Mouse (Mus musculus): ENCODE results near the gene Tnxb. TPM values are rescaled to one million over a fixed set of nuclear protein-coding genes. Genes with fewer than 3 reads are reported as not detected.
"Not testable (repeated sequence)": the region's sequence is repeated elsewhere in the genome, so short reads cannot be mapped to it uniquely, and the experiment has no call there.

Gene Tnxb
- polyA plus RNA-seq, 1 experiment from 2014 or later, result 0.03 TPM

DNA sequence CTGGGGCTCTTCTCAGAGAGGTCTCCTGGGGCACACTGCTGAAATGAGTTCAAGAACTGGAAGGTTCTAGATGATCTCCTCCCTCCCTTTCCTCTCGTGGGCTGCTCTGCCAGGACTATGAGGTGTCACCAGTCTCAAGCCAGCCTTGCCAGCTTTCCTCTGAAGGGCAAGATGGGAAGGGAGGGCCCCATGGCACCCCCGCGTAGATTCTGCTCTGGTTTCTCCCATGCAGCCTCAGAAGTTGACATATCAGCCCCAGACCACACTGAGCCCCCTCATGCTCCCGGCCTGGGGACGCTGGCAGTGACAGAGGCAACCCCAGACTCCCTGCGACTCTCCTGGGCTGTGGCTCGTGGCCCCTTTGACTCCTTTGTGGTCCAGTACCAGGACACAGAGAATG is 45.1 kb downstream of the Tnxb start:
- not testable (repeated sequence) for H3K9ac ChIP-seq (ENCODE audit: low read length)

DNA sequence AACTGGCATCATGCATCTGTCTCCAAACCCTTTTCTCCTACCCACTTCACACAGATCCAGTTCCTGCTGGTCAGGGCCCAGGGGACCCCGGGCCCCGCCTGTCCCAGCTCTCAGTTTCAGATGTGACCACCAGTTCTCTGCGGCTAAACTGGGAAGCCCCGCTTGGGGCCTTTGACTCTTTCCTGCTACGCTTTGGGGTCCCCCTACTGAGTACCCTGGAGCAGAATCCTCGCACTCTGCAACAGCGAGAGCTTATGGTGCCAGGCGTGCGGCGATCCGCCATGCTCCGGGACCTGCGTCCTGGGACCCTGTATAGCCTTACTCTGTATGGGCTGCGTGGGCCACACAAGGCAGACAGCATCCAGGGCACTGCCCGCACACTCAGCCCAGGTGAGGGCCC is 45.9 kb downstream of the Tnxb start:
- no peaks in the 10 kb centered on the region for H3K36me3 ChIP-seq (ENCODE audit: control insufficient read depth, insufficient read depth, low read length)
- 88% methylated on average over 15 of the region's 15 CpGs for WGBS
- H3K27ac ChIP-seq (ENCODE audit: low read depth, low read length), result no peak overlapping the region
- no peak overlapping the region for H3K4me3 ChIP-seq (ENCODE audit: low read depth, low read length)
- H3K27me3 ChIP-seq (ENCODE audit: control insufficient read depth, insufficient read depth, low read length), result no peaks in the 10 kb centered on the region
- ATAC-seq (replicated peaks; ENCODE audit: low FRiP score) (no peak), DNase-seq (ENCODE audit: low spot score) (no peak)
- H3K4me2 ChIP-seq (ENCODE audit: low read depth, low read length, severe bottlenecking), result no peak overlapping the region
- H3K4me1 ChIP-seq (replicated peaks; ENCODE audit: control insufficient read depth, insufficient read depth, low read length), result no peaks in the 10 kb centered on the region
- no peaks in the 10 kb centered on the region for H3K9me3 ChIP-seq (ENCODE audit: control insufficient read depth, low read length)
- H3K9ac ChIP-seq (ENCODE audit: low read length), result no peak overlapping the region

More for the DNA sequence above, 45.1 kb downstream of the Tnxb start:
- H3K4me1 ChIP-seq (replicated peaks; ENCODE audit: control insufficient read depth, insufficient read depth, low read length); H3K27me3 ChIP-seq (ENCODE audit: control insufficient read depth, insufficient read depth, low read length); H3K36me3 ChIP-seq (ENCODE audit: control insufficient read depth, insufficient read depth, low read length); DNase-seq (ENCODE audit: low spot score); H3K27ac ChIP-seq (ENCODE audit: low read depth, low read length); ATAC-seq (replicated peaks; ENCODE audit: low FRiP score); H3K4me2 ChIP-seq (ENCODE audit: low read depth, low read length, severe bottlenecking); H3K9me3 ChIP-seq (ENCODE audit: control insufficient read depth, low read length); H3K4me3 ChIP-seq (ENCODE audit: low read depth, low read length): not testable (repeated sequence)
- 84% methylated on average over 6 of the region's 7 CpGs for WGBS

DNA sequence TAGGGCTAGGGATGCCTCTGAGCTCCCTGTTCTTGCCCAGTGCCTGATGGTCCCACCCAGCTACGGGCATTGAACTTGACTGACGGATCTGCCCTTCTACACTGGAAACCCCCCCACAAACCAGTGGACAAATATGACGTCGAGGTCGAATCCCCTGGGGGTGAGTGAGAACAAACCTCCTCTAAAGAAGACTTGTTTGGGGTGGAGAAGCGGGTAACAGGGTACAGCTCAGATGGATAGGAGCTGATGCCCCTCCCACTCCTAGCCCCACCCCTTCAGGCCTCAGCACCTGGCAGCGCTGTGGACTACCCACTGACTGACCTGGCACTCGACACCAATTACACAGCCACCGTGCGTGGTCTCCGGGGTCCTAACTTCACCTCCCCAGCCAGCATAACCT is 47.1 kb downstream of the Tnxb start:
- no peaks in the 10 kb centered on the region for H3K36me3 ChIP-seq (ENCODE audit: control insufficient read depth, insufficient read depth, low read length)
- H3K4me1 ChIP-seq (replicated peaks; ENCODE audit: control insufficient read depth, insufficient read depth, low read length), result no peaks in the 10 kb centered on the region
- H3K9ac ChIP-seq (ENCODE audit: low read length), result no peak overlapping the region
- no peaks in the 10 kb centered on the region for H3K9me3 ChIP-seq (ENCODE audit: control insufficient read depth, low read length)
- no peak for DNase-seq (ENCODE audit: low spot score)
- ATAC-seq (replicated peaks; ENCODE audit: low FRiP score), result no peak
- no peak overlapping the region for H3K4me3 ChIP-seq (ENCODE audit: low read depth, low read length)
- H3K4me2 ChIP-seq (ENCODE audit: low read depth, low read length, severe bottlenecking), result no peak overlapping the region
- no peaks in the 10 kb centered on the region for H3K27me3 ChIP-seq (ENCODE audit: control insufficient read depth, insufficient read depth, low read length)
- no peak overlapping the region for H3K27ac ChIP-seq (ENCODE audit: low read depth, low read length)
- 83% methylated on average over 11 of the region's 11 CpGs for WGBS

DNA sequence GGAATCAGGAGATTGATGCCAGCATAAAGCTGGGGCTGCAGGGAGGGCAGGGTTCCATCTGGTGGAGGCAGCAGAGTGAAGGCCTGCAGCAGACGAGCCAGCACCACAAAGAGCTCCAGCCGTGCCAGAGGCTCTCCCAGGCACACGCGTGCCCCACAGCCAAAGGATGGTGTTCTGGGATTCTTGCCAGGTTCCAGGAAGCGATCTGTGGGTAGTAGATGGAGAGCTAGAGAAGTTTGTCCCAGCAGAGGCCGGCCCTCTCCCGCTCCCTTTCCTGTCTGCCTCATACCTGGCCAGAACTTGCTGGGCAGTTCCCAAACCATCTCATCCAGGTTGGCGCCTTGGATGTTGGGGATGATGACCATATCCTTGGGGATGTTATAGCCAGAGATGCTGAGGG is 49.6 kb downstream of the Tnxb start:
- H3K4me1 ChIP-seq (replicated peaks; ENCODE audit: control insufficient read depth, insufficient read depth, low read length); DNase-seq (ENCODE audit: low spot score); H3K4me2 ChIP-seq (ENCODE audit: low read depth, low read length, severe bottlenecking); H3K36me3 ChIP-seq (ENCODE audit: control insufficient read depth, insufficient read depth, low read length); H3K27me3 ChIP-seq (ENCODE audit: control insufficient read depth, insufficient read depth, low read length); H3K9ac ChIP-seq (ENCODE audit: low read length); H3K9me3 ChIP-seq (ENCODE audit: control insufficient read depth, low read length); H3K27ac ChIP-seq (ENCODE audit: low read depth, low read length); ATAC-seq (replicated peaks; ENCODE audit: low FRiP score); H3K4me3 ChIP-seq (ENCODE audit: low read depth, low read length): not testable (repeated sequence)
- WGBS, result 86% methylated on average over 7 of the region's 8 CpGs

DNA sequence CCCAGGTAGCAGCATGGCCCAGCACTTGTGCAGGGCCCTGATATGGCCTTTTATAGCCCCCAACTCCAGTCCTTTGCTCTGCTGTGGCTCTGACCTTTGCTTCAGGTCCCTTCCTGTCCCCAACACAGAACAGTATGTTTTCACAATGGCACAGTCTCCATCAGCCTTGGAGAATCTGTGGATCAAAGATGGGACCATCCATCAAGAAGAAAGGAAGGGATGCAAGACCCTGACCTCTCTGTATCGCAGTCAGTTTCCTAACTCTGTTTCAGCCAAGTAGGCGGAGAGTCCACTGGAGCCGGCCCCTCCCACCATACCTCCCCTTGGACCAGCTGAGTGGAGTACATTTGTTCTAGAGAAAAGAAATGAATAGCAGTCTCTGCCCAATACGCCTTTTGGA is 51.9 kb downstream of the Tnxb start:
- 91% methylated on average over 3 of the region's 4 CpGs for WGBS
- H3K27ac ChIP-seq (ENCODE audit: low read depth, low read length); DNase-seq (ENCODE audit: low spot score); H3K9me3 ChIP-seq (ENCODE audit: control insufficient read depth, low read length); ATAC-seq (replicated peaks; ENCODE audit: low FRiP score); H3K9ac ChIP-seq (ENCODE audit: low read length); H3K4me3 ChIP-seq (ENCODE audit: low read depth, low read length); H3K36me3 ChIP-seq (ENCODE audit: control insufficient read depth, insufficient read depth, low read length); H3K27me3 ChIP-seq (ENCODE audit: control insufficient read depth, insufficient read depth, low read length); H3K4me1 ChIP-seq (replicated peaks; ENCODE audit: control insufficient read depth, insufficient read depth, low read length); H3K4me2 ChIP-seq (ENCODE audit: low read depth, low read length, severe bottlenecking): not testable (repeated sequence)

DNA sequence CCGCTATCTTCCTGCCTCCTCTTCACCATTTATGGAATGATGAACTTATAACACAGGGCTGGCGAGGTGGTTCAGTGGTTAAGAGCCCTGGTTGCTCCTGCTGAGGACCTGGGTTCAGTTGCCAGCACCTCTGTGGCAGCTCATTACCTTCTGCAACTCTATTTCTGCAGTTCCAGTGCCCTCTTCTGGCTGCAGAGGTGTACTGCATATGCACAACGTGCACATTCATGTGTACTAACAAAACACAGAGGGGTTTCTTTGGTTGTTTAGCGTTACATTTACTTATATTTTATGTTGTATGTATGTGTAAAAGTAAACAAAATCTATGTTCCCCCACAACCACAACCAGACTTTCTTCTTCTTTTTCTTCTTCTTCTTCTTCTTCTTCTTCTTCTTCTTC is 52.7 kb downstream of the Tnxb start:
- H3K4me2 ChIP-seq (ENCODE audit: low read depth, low read length, severe bottlenecking), result no peak overlapping the region
- no peaks in the 10 kb centered on the region for H3K4me1 ChIP-seq (replicated peaks; ENCODE audit: control insufficient read depth, insufficient read depth, low read length)
- no peaks in the 10 kb centered on the region for H3K27me3 ChIP-seq (ENCODE audit: control insufficient read depth, insufficient read depth, low read length)
- 75% methylated on average over 4 of the region's 4 CpGs for WGBS
- H3K4me3 ChIP-seq (ENCODE audit: low read depth, low read length), result no peak overlapping the region
- H3K36me3 ChIP-seq (ENCODE audit: control insufficient read depth, insufficient read depth, low read length), result no peaks in the 10 kb centered on the region
- H3K27ac ChIP-seq (ENCODE audit: low read depth, low read length), result no peak overlapping the region
- DNase-seq (ENCODE audit: low spot score) (no peak), ATAC-seq (replicated peaks; ENCODE audit: low FRiP score) (no peak)
- no peaks in the 10 kb centered on the region; the same call in 1 of the 2 replicates for H3K9me3 ChIP-seq (ENCODE audit: control insufficient read depth, low read length)
- H3K9ac ChIP-seq (ENCODE audit: low read length), result no peak overlapping the region

DNA sequence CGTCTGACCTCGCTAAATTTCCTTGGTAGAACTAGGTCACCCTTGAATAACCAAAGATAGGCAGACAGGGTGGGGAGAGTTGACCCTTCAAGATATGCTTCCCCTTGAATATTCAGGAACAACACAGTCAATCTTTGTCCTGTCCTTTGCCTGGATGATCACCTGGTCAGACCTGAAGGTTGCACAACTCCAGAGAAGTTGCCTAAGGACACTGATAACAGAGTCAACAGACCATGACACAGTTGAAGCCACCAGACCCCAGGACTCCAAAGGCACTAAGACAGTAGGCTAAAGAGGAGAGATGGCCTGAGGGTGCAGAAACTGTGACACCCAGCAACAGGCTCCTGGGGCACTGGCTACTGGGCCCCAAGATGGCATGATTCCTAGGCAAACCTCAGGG is 57.6 kb downstream of the Tnxb start:
- Histone ChIP-seq H3K4me2 (ENCODE audit: low read depth, low read length, severe bottlenecking) (no peak overlapping the region), H3K9ac (ENCODE audit: low read length) (no peak overlapping the region), H3K9me3 (ENCODE audit: control insufficient read depth, low read length) (no peaks in the 10 kb centered on the region; the same call in 1 of the 2 replicates), H3K36me3 (ENCODE audit: control insufficient read depth, insufficient read depth, low read length) (no peaks in the 10 kb centered on the region), H3K27me3 (ENCODE audit: control insufficient read depth, insufficient read depth, low read length) (no peaks in the 10 kb centered on the region), H3K27ac (ENCODE audit: low read depth, low read length) (no peak overlapping the region), H3K4me1 (replicated peaks; ENCODE audit: control insufficient read depth, insufficient read depth, low read length) (no peaks in the 10 kb centered on the region), H3K4me3 (ENCODE audit: low read depth, low read length) (no peak overlapping the region)
- no peak for DNase-seq (ENCODE audit: low spot score)
- no peak for ATAC-seq (replicated peaks; ENCODE audit: low FRiP score)
- 88% methylated on average over 2 of the region's 2 CpGs for WGBS

DNA sequence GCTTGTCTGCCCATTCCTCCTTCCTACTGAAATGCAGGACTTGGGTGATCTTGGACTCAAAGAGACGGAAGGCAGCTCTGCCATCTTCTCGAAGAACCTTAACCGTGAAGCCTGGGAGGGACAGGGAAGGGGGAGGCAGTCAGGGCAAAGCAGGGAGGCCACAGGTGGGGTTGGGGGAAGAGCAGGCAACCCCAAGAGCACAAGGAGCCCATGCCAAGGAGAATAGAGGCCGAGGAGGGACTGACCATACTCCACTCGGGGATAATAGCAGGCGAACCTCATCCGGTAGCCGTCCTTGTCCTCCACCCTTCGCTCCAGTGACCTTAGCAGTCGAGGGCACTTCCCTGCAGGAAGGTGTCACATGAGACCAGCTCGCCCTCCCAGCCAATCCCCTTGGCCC is 58.8 kb downstream of the Tnxb start:
- not testable (repeated sequence) for DNase-seq (ENCODE audit: low spot score)
- 85% methylated on average over 10 of the region's 11 CpGs for WGBS

DNA sequence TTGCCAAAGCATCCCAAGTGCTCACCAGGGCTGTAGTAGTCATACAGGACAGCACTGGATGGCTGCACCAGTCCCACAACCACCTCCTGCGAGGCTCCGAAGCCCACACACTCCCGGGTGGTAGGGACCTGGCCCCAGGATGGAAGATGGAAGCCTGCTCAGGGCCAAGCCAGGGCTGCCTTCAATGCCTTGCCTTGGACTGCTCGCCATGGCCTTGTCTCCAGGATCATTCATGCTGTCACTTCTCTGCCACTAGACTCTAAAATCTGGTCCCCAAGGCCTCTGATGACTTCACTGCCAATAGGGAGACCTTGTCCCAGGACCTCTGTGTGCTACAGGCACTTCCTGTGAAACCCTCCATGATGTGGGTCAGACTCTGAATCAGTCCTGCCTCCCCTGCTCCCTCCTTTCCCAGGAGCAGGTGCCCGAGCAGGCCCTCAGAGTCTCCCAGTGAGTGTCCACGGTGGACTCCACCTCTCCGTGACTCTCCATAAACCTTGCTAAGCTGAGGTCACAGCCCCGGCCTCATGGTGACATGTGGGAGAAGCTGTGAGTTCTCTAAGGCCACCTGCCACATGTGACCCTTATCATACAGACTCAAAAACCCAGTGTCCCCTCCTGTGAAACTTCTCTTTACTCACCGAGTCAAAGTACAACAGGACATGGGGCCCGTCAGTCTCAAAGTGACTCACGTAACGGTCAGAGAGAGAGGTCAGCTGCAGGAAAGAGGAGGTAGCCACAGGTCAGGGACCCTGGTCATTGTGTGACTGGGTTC is 59.6 kb downstream of the Tnxb start:
- not testable (repeated sequence) for DNase-seq (ENCODE audit: low spot score); H3K4me1 ChIP-seq (replicated peaks; ENCODE audit: control insufficient read depth, insufficient read depth, low read length); H3K9ac ChIP-seq (ENCODE audit: low read length); H3K4me3 ChIP-seq (ENCODE audit: low read depth, low read length); ATAC-seq (replicated peaks; ENCODE audit: low FRiP score); H3K27ac ChIP-seq (ENCODE audit: low read depth, low read length); H3K9me3 ChIP-seq (ENCODE audit: control insufficient read depth, low read length); H3K4me2 ChIP-seq (ENCODE audit: low read depth, low read length, severe bottlenecking); H3K27me3 ChIP-seq (ENCODE audit: control insufficient read depth, insufficient read depth, low read length); H3K36me3 ChIP-seq (ENCODE audit: control insufficient read depth, insufficient read depth, low read length)
- 84% methylated on average over 12 of the region's 12 CpGs for WGBS

More for the DNA sequence above, 58.8 kb downstream of the Tnxb start:
- not testable (repeated sequence) for H3K27ac ChIP-seq (ENCODE audit: low read depth, low read length); H3K4me1 ChIP-seq (replicated peaks; ENCODE audit: control insufficient read depth, insufficient read depth, low read length); H3K4me3 ChIP-seq (ENCODE audit: low read depth, low read length); H3K9ac ChIP-seq (ENCODE audit: low read length); H3K9me3 ChIP-seq (ENCODE audit: control insufficient read depth, low read length); H3K27me3 ChIP-seq (ENCODE audit: control insufficient read depth, insufficient read depth, low read length); H3K4me2 ChIP-seq (ENCODE audit: low read depth, low read length, severe bottlenecking); H3K36me3 ChIP-seq (ENCODE audit: control insufficient read depth, insufficient read depth, low read length); ATAC-seq (replicated peaks; ENCODE audit: low FRiP score)

Measured in forebrain, embryonic 11.5 days (tissue).